Mouse (Mus musculus): ENCODE measurements around the gene Phc1. TPM values are rescaled to one million over a fixed set of nuclear protein-coding genes. Genes with fewer than 3 reads are reported as not detected.

The Phc1 gene
- polyA plus RNA-seq, 1 experiment from 2014 or later, result 30.6 TPM

DNA sequence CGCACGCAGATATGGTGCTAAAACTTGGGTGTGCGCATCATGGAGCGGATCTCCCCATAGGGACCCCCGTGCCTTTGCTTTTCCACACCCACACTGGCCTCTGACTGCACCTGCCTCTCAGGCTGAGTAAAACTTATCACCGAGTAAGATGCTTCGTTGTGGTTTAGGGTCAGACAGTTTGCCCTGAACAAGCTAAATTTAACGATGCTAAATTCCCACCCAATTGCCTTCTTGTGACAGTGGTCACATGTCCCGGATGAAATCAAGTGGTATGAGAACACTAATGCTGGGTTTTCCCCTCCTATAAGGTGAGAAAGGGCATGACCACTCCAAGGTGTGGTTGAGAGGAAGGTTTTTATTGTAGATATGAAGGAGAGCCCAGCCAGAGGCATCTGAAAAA is 46.6 kb downstream of the Phc1 start:
- no peak overlapping the region for H3K4me2 ChIP-seq (ENCODE audit: low read length)
- no peak overlapping the region for H3K9ac ChIP-seq (ENCODE audit: low read length)
- 86% methylated on average over 9 of the region's 9 CpGs for WGBS
- H3K4me1 ChIP-seq (ENCODE audit: control insufficient read depth, insufficient read depth, low read length), result no peaks in the 10 kb centered on the region
- no peak overlapping the region for H3K4me3 ChIP-seq (ENCODE audit: low read depth, low read length)
- H3K27me3 ChIP-seq (replicated peaks; ENCODE audit: control insufficient read depth, insufficient read depth, low read length), result no peaks in the 10 kb centered on the region
- H3K36me3 ChIP-seq (ENCODE audit: control insufficient read depth, insufficient read depth, low read length), result no peaks in the 10 kb centered on the region
- H3K9me3 ChIP-seq (replicated peaks; ENCODE audit: control insufficient read depth, low read length), result no peaks in the 10 kb centered on the region
- no peak overlapping the region for H3K27ac ChIP-seq (ENCODE audit: low read depth, low read length)
- ATAC-seq (no peak), DNase-seq (ENCODE audit: low spot score) (no peak)

DNA sequence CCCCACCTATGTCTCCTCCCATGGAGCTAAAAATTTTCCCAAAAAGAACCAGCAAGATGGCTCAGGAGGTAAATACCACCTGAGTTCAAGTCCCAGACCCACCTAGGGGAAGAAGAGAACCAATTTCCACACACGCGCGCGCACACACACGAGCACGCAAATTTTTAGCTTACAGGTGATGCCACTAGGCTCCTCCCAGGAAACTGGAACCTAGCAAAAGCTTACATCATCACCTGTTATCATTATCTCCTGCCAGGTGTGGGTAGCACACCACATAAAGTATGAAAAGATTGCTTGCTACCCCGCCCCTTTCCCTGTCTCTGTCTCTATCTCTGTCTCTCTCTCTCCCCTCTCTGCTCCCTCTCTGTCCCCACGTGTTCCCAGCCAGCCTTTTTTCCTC is 47.2 kb downstream of the Phc1 start:
- Histone ChIP-seq H3K4me3 (ENCODE audit: low read depth, low read length) (no peak overlapping the region), H3K27me3 (replicated peaks; ENCODE audit: control insufficient read depth, insufficient read depth, low read length) (no peaks in the 10 kb centered on the region), H3K36me3 (ENCODE audit: control insufficient read depth, insufficient read depth, low read length) (no peaks in the 10 kb centered on the region), H3K27ac (ENCODE audit: low read depth, low read length) (no peak overlapping the region), H3K4me1 (ENCODE audit: control insufficient read depth, insufficient read depth, low read length) (no peaks in the 10 kb centered on the region), H3K9ac (ENCODE audit: low read length) (no peak overlapping the region), H3K9me3 (replicated peaks; ENCODE audit: control insufficient read depth, low read length) (no peaks in the 10 kb centered on the region), H3K4me2 (ENCODE audit: low read length) (no peak overlapping the region)
- 91% methylated on average over 8 of the region's 8 CpGs for whole genome bisulfite sequencing
- no peak for DNase-seq (ENCODE audit: low spot score)
- no peak for ATAC-seq

DNA sequence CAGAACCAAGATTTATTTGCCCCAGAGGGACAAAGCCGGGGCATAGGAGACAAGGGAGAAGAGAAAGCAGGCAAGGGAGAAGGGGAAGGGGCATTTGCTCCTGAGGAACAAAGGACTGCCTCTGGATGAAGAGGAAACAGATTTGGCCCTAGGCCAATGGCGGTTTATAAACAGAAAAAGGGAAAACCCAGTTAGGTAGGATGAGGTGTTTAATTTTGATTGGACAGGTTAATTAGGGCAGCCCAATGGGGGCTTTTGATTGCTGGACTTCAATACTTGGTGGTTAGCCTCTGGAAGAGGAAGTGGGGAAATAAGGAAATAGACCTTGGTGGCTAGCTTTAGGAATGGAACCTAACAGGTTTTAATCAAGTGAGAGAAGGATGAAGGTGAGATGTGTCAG is 48.2 kb downstream of the Phc1 start:
- WGBS, result 32% methylated on average over 2 of the region's 2 CpGs
- no peak overlapping the region for H3K4me3 ChIP-seq (ENCODE audit: low read depth, low read length)
- ATAC-seq, result no peak
- H3K9ac ChIP-seq (ENCODE audit: low read length), result no peak overlapping the region
- no peak for DNase-seq (ENCODE audit: low spot score)
- no peaks in the 10 kb centered on the region for H3K4me1 ChIP-seq (ENCODE audit: control insufficient read depth, insufficient read depth, low read length)
- no peak overlapping the region for H3K4me2 ChIP-seq (ENCODE audit: low read length)
- no peak overlapping the region for H3K27ac ChIP-seq (ENCODE audit: low read depth, low read length)
- H3K27me3 ChIP-seq (replicated peaks; ENCODE audit: control insufficient read depth, insufficient read depth, low read length), result no peaks in the 10 kb centered on the region
- no peaks in the 10 kb centered on the region for H3K36me3 ChIP-seq (ENCODE audit: control insufficient read depth, insufficient read depth, low read length)
- H3K9me3 ChIP-seq (replicated peaks; ENCODE audit: control insufficient read depth, low read length), result no peaks in the 10 kb centered on the region

DNA sequence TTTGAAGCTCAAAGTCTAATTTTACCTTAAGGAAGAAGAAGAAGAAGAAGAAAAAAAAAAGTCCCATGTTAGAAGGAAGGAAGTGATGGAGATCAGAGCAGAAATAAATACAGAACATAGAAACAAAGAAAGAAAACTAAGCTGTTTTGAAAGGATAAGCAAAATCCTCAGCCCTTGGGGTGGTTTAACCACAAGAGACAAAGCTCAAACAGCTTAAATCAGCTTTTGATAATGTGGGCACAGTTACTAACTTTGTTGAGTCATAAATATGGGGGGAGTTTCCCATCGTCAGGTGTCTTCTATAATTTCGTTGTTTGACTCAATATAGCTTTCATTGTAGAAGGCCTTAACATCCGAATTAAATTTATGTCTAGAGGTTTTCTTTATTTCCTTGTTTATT is 48.6 kb downstream of the Phc1 start:
- H3K9ac ChIP-seq (ENCODE audit: low read length), result no peak overlapping the region
- DNase-seq (ENCODE audit: low spot score) (no peak), ATAC-seq (no peak)
- no peaks in the 10 kb centered on the region for H3K4me1 ChIP-seq (ENCODE audit: control insufficient read depth, insufficient read depth, low read length)
- no peaks in the 10 kb centered on the region for H3K27me3 ChIP-seq (replicated peaks; ENCODE audit: control insufficient read depth, insufficient read depth, low read length)
- WGBS, result 79% methylated on average over 3 of the region's 3 CpGs
- H3K36me3 ChIP-seq (ENCODE audit: control insufficient read depth, insufficient read depth, low read length), result no peaks in the 10 kb centered on the region
- H3K4me2 ChIP-seq (ENCODE audit: low read length), result no peak overlapping the region
- H3K9me3 ChIP-seq (replicated peaks; ENCODE audit: control insufficient read depth, low read length), result no peaks in the 10 kb centered on the region
- no peak overlapping the region for H3K4me3 ChIP-seq (ENCODE audit: low read depth, low read length)
- no peak overlapping the region for H3K27ac ChIP-seq (ENCODE audit: low read depth, low read length)

DNA sequence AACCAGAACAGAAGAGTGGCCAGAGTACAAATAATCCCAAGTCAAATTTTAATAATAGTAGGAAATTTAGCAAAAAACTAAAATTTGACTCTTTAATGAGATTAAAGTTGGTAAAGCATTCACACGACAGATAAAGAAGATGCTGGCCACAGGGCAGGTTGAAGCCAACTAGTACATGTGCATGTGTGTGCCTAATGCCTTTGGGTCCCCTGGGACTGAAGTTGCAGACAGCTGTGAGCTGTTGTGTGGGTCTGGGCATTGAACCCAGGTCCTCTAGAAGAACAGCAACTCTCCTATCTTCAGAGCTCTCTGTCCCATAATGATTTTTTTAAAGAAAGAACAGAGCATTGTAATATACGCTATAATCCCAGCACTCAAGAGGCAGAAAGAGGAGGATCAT is 49.1 kb downstream of the Phc1 start:
- no peak for ATAC-seq

DNA sequence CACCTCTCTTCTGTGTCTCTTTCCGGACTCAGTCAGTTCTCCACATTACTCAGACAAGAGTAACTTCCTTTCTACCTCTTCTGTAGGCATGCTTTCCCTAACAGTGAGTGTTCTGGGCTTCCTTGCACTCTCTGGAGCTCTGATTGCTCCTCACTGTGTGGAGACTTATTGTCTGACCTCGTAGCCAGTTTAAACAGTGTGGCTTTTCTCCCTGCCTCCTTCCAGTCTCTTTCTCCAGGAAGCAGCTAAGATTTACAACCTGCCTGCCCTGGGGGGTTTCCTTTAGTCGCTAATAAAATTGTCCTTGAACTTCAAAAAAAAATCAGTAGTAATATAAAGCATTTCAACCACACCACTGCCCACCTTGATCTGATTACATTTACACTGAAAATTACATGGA is 50.1 kb downstream of the Phc1 start:
- no peaks in the 10 kb centered on the region for H3K9me3 ChIP-seq (replicated peaks; ENCODE audit: control insufficient read depth, low read length)
- H3K4me3 ChIP-seq (ENCODE audit: low read depth, low read length), result no peak overlapping the region
- H3K36me3 ChIP-seq (ENCODE audit: control insufficient read depth, insufficient read depth, low read length), result no peaks in the 10 kb centered on the region
- WGBS, result 67% methylated on average over 3 of the region's 3 CpGs
- ATAC-seq (no peak), DNase-seq (ENCODE audit: low spot score) (no peak)
- H3K27me3 ChIP-seq (replicated peaks; ENCODE audit: control insufficient read depth, insufficient read depth, low read length), result no peaks in the 10 kb centered on the region
- H3K27ac ChIP-seq (ENCODE audit: low read depth, low read length), result no peak overlapping the region
- H3K9ac ChIP-seq (ENCODE audit: low read length), result no peak overlapping the region
- H3K4me1 ChIP-seq (ENCODE audit: control insufficient read depth, insufficient read depth, low read length), result no peaks in the 10 kb centered on the region
- no peak overlapping the region for H3K4me2 ChIP-seq (ENCODE audit: low read length)

More for the DNA sequence above, 49.1 kb downstream of the Phc1 start:
- no peaks in the 10 kb centered on the region for H3K4me1 ChIP-seq (ENCODE audit: control insufficient read depth, insufficient read depth, low read length)
- H3K9ac ChIP-seq (ENCODE audit: low read length), result no peak overlapping the region
- WGBS, result 78% methylated on average over 2 of the region's 2 CpGs
- H3K36me3 ChIP-seq (ENCODE audit: control insufficient read depth, insufficient read depth, low read length), result no peaks in the 10 kb centered on the region
- no peak for DNase-seq (ENCODE audit: low spot score)
- no peaks in the 10 kb centered on the region for H3K27me3 ChIP-seq (replicated peaks; ENCODE audit: control insufficient read depth, insufficient read depth, low read length)
- H3K9me3 ChIP-seq (replicated peaks; ENCODE audit: control insufficient read depth, low read length), result no peaks in the 10 kb centered on the region
- no peak overlapping the region for H3K4me2 ChIP-seq (ENCODE audit: low read length)
- H3K27ac ChIP-seq (ENCODE audit: low read depth, low read length), result no peak overlapping the region
- no peak overlapping the region for H3K4me3 ChIP-seq (ENCODE audit: low read depth, low read length)

DNA sequence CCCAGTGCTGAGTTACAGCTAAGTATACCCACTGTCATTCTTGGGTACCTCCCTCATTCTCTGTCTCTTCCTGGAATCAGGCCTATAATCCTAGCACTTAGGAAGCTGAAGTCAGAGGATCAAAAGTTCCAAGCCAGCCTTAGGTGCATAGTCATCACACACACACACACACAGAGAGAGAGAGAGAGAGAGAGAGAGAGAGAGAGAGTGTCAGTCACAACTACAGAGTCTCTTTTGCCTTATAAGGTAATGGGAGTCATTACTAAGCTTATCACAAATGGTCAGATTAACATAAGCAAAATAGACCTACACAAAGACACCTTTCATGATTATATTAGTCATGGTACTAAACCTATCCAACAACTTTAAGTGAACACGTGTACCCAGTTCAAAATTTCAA is 51.0 kb downstream of the Phc1 start:
- Histone ChIP-seq H3K4me2 (ENCODE audit: low read length) (no peak overlapping the region), H3K4me3 (ENCODE audit: low read depth, low read length) (no peak overlapping the region), H3K27me3 (replicated peaks; ENCODE audit: control insufficient read depth, insufficient read depth, low read length) (no peaks in the 10 kb centered on the region), H3K27ac (ENCODE audit: low read depth, low read length) (no peak overlapping the region), H3K9ac (ENCODE audit: low read length) (no peak overlapping the region), H3K4me1 (ENCODE audit: control insufficient read depth, insufficient read depth, low read length) (no peaks in the 10 kb centered on the region), H3K9me3 (replicated peaks; ENCODE audit: control insufficient read depth, low read length) (no peaks in the 10 kb centered on the region), H3K36me3 (ENCODE audit: control insufficient read depth, insufficient read depth, low read length) (no peaks in the 10 kb centered on the region)
- WGBS, result 66% methylated on average over 1 of the region's 1 CpGs
- DNase-seq (ENCODE audit: low spot score) (no peak), ATAC-seq (no peak)

DNA sequence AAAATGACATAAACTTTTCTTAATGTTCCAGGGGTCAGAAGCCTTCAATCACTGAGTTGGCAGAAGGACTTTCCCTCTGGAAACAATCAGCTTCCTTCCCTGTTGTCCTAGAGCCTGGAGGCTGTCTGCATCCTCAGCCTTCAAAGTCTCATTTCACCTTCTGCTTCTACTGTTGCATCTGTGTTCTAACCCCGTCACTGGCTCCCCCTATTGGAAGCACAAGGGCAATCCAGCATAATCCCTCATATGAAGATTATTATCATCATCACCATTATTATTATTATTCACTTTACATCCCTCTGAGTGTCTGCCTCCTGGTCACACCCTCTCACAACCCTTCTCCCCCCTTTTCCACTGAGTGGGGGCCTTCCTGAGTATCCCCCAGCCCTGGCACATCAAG is 52.1 kb downstream of the Phc1 start:
- no peak for ATAC-seq
- WGBS, result 53% methylated on average over 1 of the region's 1 CpGs
- no peaks in the 10 kb centered on the region for H3K36me3 ChIP-seq (ENCODE audit: control insufficient read depth, insufficient read depth, low read length)

DNA sequence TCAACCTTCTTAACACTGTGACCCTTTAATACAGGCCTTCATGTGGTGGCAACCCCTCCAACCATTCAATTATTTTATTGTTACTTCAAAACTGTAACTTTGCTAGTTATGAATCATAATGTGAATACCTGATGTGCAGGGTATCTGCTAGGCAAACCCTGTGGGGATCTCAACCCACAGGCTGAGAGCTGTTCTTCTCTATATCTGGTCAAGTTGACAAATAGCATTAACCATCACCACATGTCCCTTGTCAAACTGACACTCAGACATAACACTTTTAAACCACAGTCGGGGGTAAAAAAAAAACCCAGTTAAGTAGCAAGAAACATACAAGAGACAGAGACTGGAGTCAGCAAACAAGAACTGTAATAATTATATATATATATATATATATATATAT is 55.5 kb downstream of the Phc1 start:
- Histone ChIP-seq H3K36me3 (ENCODE audit: control insufficient read depth, insufficient read depth, low read length) (no peaks in the 10 kb centered on the region), H3K27me3 (replicated peaks; ENCODE audit: control insufficient read depth, insufficient read depth, low read length) (no peaks in the 10 kb centered on the region), H3K9me3 (replicated peaks; ENCODE audit: control insufficient read depth, low read length) (no peaks in the 10 kb centered on the region), H3K4me1 (ENCODE audit: control insufficient read depth, insufficient read depth, low read length) (no peaks in the 10 kb centered on the region), H3K9ac (ENCODE audit: low read length) (no peak overlapping the region), H3K4me3 (ENCODE audit: low read depth, low read length) (no peak overlapping the region), H3K27ac (ENCODE audit: low read depth, low read length) (no peak overlapping the region), H3K4me2 (ENCODE audit: low read length) (no peak overlapping the region)
- WGBS, result 92% methylated on average over 1 of the region's 1 CpGs
- no peak for ATAC-seq
- no peak for DNase-seq (ENCODE audit: low spot score)

More for the DNA sequence above, 52.1 kb downstream of the Phc1 start:
- Histone ChIP-seq H3K4me1 (ENCODE audit: control insufficient read depth, insufficient read depth, low read length) (no peaks in the 10 kb centered on the region), H3K4me2 (ENCODE audit: low read length) (no peak overlapping the region), H3K9ac (ENCODE audit: low read length) (no peak overlapping the region), H3K27me3 (replicated peaks; ENCODE audit: control insufficient read depth, insufficient read depth, low read length) (no peaks in the 10 kb centered on the region), H3K27ac (ENCODE audit: low read depth, low read length) (no peak overlapping the region), H3K4me3 (ENCODE audit: low read depth, low read length) (no peak overlapping the region), H3K9me3 (replicated peaks; ENCODE audit: control insufficient read depth, low read length) (no peaks in the 10 kb centered on the region)
- DNase-seq (ENCODE audit: low spot score), result no peak

DNA sequence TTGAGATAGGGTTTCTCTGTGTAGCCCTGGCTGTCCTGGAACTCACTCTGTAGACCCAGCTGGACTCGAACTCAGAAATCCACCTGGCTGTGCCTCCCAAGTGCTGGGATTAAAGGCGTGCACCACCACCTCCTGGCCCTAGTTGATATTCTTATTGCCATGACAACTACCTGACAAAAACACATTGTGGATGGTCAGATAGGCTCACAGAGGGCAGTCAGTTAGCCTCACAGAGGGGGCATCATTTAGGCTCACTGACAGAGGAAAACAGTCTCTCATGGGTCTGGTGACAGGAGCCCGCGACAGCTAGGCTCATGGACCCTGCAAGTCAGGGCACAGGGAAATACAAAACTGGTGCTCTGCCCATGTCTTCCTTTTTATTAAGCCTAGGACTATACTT is 56.1 kb downstream of the Phc1 start:
- H3K9me3 ChIP-seq (replicated peaks; ENCODE audit: control insufficient read depth, low read length), result no peaks in the 10 kb centered on the region
- H3K9ac ChIP-seq (ENCODE audit: low read length), result no peak overlapping the region
- no peaks in the 10 kb centered on the region for H3K36me3 ChIP-seq (ENCODE audit: control insufficient read depth, insufficient read depth, low read length)
- H3K4me3 ChIP-seq (ENCODE audit: low read depth, low read length), result no peak overlapping the region
- H3K27me3 ChIP-seq (replicated peaks; ENCODE audit: control insufficient read depth, insufficient read depth, low read length), result no peaks in the 10 kb centered on the region
- DNase-seq (ENCODE audit: low spot score), result no peak
- 78% methylated on average over 4 of the region's 4 CpGs for WGBS
- no peaks in the 10 kb centered on the region for H3K4me1 ChIP-seq (ENCODE audit: control insufficient read depth, insufficient read depth, low read length)
- no peak overlapping the region for H3K4me2 ChIP-seq (ENCODE audit: low read length)
- no peak overlapping the region for H3K27ac ChIP-seq (ENCODE audit: low read depth, low read length)
- no peak for ATAC-seq
